ENCODE assay signal across 8 mouse cellular contexts in genomic region chr12:108893715-108894431, GRCm38 (mm10). TPM values are rescaled to one million over a fixed set of nuclear protein-coding genes. Genes with fewer than 3 reads are reported as not detected.
A peak's percentile ranks its signal among the peaks of the same experiment; 100 is the strongest.
DNase-seq lines count a peak whose midpoint lies in the region; ATAC-seq lines count a peak whose summit lies in the region.

Gene Wars (minus strand): TSS chr12:108894174.

- H3K4me3 ChIP-seq in hindbrain, embryonic 11.5 days (ENCODE audit: low read depth, low read length), result peak within 1 kb of the TSS; percentile 58

- ATAC-seq in hindbrain, embryonic 11.5 days (ENCODE audit: low FRiP score), result peak; percentile 100

- 0 out of 2 replicates have a peak, but pooled peaks cover 1% of the 10 kb centered on the region for H3K36me3 ChIP-seq in hindbrain, embryonic 11.5 days (ENCODE audit: control insufficient read depth, insufficient read depth, low read length)

- H3K4me1 ChIP-seq in hindbrain, embryonic 11.5 days (replicated peaks; ENCODE audit: control insufficient read depth, insufficient read depth, low read length), result peaks cover 9% of the 10 kb centered on the region; the same call in 1 of the 2 replicates

- no peaks in the 10 kb centered on the region for H3K27me3 ChIP-seq in hindbrain, embryonic 11.5 days (ENCODE audit: control insufficient read depth, insufficient read depth, low read length)

- peak; percentile 96 for DNase-seq in Muller cell, postnatal 12 days (ENCODE audit: inconsistent ontology term)
- DNase-seq in cerebellum, adult 9-11 months, result peak; percentile 96
- peak; percentile 90 to 97 for DNase-seq in frontal cortex, adult 2 months (ENCODE audit: extremely low spot score in 1 of 2, low spot score in 1 of 2)
- peak; percentile 94 for DNase-seq in hindbrain, embryonic 11.5 days (ENCODE audit: low spot score)
- peak; percentile 95 to 96 for DNase-seq in layer of hippocampus, postnatal 10 days (ENCODE audit: low spot score in 2 of 2)
- peak; percentile 98 for DNase-seq in lung, postnatal 10 days
- peak; percentile 94 for DNase-seq in ovary, postnatal 36 days (ENCODE audit: low spot score)
- DNase-seq in thymus, postnatal 25 days, result peak; percentile 91

- H3K9me3 ChIP-seq in hindbrain, embryonic 11.5 days (ENCODE audit: control insufficient read depth, low read length), result no peaks in the 10 kb centered on the region

- H3K27ac ChIP-seq in hindbrain, embryonic 11.5 days (ENCODE audit: low read depth, low read length), result no peak within 1 kb of the TSS

- H3K4me2 ChIP-seq in hindbrain, embryonic 11.5 days (replicated peaks; ENCODE audit: low read depth, low read length), result peak within 1 kb of the TSS; percentile 87

- peak within 1 kb of the TSS; percentile 76 for H3K9ac ChIP-seq in hindbrain, embryonic 11.5 days (ENCODE audit: low read depth, low read length)

- under 1% methylated on average over 51 of the region's 58 CpGs for WGBS in hindbrain, embryonic 11.5 days

RNA-seq across cellular contexts. Expression of gene Wars, which starts in this region (rescaled TPM):
- 93.5 and 97.7 TPM in 2 replicates for polyA plus RNA-seq in frontal cortex, adult 2 months (2012; rRNA removed)
- polyA plus RNA-seq in hindbrain, embryonic 11.5 days (2014; fragmentation: Nextera tagmentation; extraction: Ambion mirVana), result 112 and 119 TPM in 2 replicates
- 10 to 100 TPM; 82.9 to 91.9 TPM for total RNA-seq in layer of hippocampus, postnatal 10 days (2021)
